Mouse (Mus musculus): ENCODE measurements around the gene Olfr470.

DNA sequence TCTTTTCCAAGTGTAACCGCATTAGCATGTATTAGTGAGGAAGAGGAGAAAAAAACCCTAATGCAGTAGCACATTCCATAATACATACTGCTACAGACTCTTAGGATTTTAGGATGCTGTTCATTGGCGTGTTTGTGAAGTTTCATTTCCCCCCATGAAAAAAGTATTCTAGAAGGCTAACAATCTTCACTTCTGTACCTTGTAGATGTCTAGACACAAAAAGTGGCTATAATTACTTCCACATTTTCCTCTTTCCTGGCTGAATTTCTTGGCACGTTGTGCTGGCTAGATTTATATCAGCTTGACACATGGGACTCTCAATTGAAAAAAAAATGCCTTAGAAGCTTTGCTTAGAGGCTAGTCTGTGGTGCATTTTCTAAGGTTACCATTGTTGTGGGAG is 45.2 kb downstream of the Olfr470 start:
- no peak for TF ChIP-seq POLR2A (IDR thresholded peaks at IDR 0.05; ENCODE audit: low read depth, low read length)
- no peak for TF ChIP-seq CTCF (conservative IDR thresholded peaks at IDR 0.05; ENCODE audit: insufficient read depth, insufficient read length, low read depth, low read length)

Measured in kidney, adult 2 months (tissue).